Mouse (Mus musculus): ENCODE results near the gene Dab2ip.

Gene Dab2ip

GRCm38 (mm10) chr2:35745876-35746275 is 187.8 kb downstream of the Dab2ip start:
- in situ Hi-C loops (cut with MboI, MseI): loop anchor here (25.0 kb wide), 1 partner anchor 659 kb away; no protein-coding TSS in a partner anchor

GRCm38 (mm10) chr2:35746638-35747037 is 188.6 kb downstream of the Dab2ip start:
- in situ Hi-C loops (cut with MboI, MseI): loop anchor here (25.0 kb wide), 1 partner anchor 659 kb away; no protein-coding TSS in a partner anchor

DNA sequence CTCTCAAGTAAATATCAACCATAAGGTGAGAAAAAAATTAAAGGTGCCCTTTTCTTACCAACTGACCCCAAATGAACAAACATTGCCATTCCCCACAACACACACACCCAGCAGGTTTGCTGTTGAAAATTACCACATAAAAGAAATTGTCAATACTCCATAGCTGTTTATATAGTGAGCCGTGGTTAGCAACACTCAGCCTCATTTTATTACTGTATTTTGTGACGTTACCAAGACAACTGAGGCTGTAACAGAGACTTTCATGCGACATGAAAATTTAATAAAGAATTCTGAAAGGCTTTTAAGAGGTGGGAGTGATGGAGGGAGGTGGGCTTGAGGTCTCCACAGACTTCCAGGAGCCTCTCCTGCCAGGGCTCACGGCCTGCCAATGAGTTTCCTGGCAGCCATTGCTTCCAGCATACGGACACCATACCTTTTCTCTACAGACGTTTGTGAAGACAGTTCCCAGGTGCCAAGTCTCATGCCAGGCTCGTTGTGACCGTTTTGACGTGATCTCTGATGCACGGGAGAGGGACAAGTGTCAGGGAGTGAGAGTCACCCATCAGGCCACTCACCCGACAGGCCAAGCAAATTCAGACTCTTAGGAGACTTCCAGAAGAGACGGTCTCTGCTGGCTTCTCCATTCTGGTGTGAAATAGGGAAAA is 189.4 kb downstream of the Dab2ip start:
- in situ Hi-C loops (cut with MboI, MseI): loop anchor here (25.0 kb wide), 1 partner anchor 660 kb away; no protein-coding TSS in a partner anchor

- in situ Hi-C loops (cut with MboI, MseI): no loop called here
Observed at GRCm38 (mm10) chr2:35750533-35751141, 192.6 kb downstream of the Dab2ip start.

- in situ Hi-C loops (cut with MboI, MseI): no loop called here
Observed at GRCm38 (mm10) chr2:35751781-35752505, 193.9 kb downstream of the Dab2ip start.

DNA sequence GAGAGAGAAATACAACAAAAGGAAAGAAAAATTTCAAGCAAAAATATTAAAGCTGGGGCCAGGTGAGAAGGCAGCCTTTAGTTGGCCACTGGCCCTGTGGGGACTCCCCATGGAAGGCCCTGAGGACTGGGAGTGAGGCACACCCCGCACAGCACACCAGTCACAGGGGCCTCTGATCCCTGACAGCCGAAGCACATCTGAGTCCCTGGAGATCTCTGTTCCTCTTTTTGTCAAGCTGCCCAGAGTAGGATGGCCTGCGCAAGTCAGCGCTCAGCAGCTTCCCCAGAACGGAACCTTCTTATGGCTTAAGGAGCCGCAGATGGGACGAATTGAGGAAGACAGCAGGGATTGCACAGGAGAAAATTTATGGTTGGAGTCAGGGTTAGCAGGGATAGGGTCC is 198.4 kb downstream of the Dab2ip start:
- in situ Hi-C loops (cut with MboI, MseI): no loop called here

DNA sequence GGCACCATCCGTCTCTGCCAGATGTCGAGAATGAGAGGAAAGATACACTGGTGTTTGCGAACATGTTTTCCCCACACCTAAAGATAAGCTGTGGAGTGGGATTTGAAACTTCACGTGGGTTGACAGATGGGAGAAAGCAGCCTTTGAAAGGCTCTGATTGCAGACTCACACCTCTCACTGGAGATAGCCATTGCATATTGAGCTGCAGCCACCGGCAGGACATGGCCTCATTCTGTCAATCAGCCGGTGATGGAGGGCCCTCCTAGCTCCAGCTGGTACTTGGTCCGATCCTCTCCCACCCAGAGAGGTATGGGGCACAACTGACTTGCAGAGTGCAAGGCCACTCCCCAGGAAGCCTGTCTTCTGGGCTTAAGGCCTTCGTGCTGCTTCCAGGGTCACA is 202.3 kb downstream of the Dab2ip start:
- in situ Hi-C loops (cut with MboI, MseI): no loop called here

GRCm38 (mm10) chr2:35760867-35761266 is 202.8 kb downstream of the Dab2ip start:
- in situ Hi-C loops (cut with MboI, MseI): no loop called here

- in situ Hi-C loops (cut with MboI, MseI): no loop called here
Observed at GRCm38 (mm10) chr2:35761458-35761857, 203.4 kb downstream of the Dab2ip start.

- in situ Hi-C loops (cut with MboI, MseI): no loop called here
Observed at GRCm38 (mm10) chr2:35763818-35764217, 205.8 kb downstream of the Dab2ip start.

DNA sequence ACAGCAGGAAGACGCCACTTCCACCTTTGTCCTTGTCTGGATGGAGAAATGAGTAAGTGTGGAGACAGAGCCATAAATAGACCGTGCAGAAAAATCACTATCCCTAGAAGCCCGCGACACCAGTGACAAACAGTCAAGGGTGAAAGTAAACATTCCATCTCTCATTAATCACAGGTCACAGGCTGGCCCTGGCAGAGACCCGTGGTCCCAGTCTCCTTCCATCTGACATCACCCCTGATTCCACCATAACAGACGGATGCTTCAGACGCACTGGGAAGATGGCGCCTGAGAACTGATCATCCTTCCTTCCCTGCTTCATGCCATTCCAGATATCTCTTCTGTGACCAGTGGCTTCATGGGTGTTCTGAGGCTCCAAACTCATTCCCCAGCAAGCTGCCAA is 206.3 kb downstream of the Dab2ip start:
- in situ Hi-C loops (cut with MboI, MseI): no loop called here

- in situ Hi-C loops (cut with MboI, MseI): no loop called here
Observed at GRCm38 (mm10) chr2:35767834-35768537, 209.9 kb downstream of the Dab2ip start.

GRCm38 (mm10) chr2:35768538-35769238 is 210.6 kb downstream of the Dab2ip start:
- in situ Hi-C loops (cut with MboI, MseI): no loop called here

- in situ Hi-C loops (cut with MboI, MseI): no loop called here
Observed at GRCm38 (mm10) chr2:35769398-35769797, 211.3 kb downstream of the Dab2ip start.

DNA sequence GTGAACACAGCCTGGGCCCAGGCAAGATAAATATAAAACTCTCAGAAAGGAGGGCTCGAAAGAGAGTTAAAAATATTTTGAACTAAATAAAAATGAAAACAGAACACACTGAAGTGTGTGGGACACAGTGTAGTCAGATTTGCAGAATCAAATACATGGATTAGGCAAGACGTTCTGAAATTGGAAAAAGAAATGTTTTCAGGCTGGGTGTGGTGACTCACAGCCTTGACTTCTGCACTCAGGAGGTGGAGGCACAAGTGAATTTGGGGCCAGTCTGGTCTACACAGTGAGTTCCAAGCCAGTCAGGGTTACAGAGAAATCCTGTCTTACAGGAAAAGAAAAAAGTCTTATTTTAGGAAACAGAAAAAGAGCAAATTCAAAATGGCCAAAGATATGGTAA is 212.5 kb downstream of the Dab2ip start:
- in situ Hi-C loops (cut with MboI, MseI): no loop called here

- in situ Hi-C loops (cut with MboI, MseI): no loop called here
Observed at GRCm38 (mm10) chr2:35775651-35776055, 217.6 kb downstream of the Dab2ip start.

DNA sequence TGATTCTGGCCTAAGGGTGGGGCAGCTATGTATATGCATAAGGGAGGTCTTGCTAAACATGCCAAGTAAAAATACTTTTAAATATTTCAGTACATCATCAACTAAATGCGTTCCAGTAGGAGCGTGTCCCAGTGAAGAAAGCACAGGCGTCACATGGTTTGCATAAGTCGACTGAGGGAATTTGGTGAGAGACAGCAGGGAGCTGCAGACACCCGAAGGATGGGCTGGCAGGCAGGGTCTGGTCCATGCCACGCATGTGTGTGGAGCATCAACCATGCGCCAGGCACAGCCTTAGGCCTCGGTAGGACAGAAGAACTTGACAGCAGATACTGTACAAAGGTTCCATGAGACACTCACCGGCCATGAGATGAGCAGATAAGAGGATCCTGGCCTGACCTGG is 218.9 kb downstream of the Dab2ip start:
- in situ Hi-C loops (cut with MboI, MseI): no loop called here

- in situ Hi-C loops (cut with MboI, MseI): no loop called here
Observed at GRCm38 (mm10) chr2:35779266-35779665, 221.2 kb downstream of the Dab2ip start.

Measured in regulatory T cell (primary cell).